Mouse (Mus musculus): Measurements from ENCODE around the gene Nme7. TPM values are rescaled to one million over a fixed set of nuclear protein-coding genes. Genes with fewer than 3 reads are reported as not detected.

Nme7 gene
- polyA plus RNA-seq, 1 experiment from 2014 or later, result 14.9 TPM

DNA sequence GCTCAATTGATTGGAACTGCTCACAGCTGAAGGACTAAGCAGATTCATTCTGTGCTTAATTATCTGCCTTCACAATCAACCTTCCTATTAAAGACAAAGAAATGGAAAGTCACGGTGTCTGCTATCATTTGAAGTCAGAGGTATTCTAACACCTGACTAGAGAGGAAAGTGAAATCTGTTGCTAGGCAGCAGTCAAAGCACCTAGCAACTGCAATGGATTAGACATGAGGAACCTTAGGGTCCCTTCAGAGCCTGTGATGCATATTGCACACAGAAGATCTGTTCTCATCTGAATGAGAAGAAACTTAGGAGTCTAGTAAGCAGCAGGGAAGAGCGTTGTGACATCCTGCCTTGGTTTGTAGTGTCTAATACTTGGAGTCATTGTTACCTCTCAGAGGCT, 58.1 kb downstream of the Nme7 start:
- Histone ChIP-seq H3K4me2 (replicated peaks; ENCODE audit: low read depth) (no peak overlapping the region), H3K9me3 (ENCODE audit: control insufficient read depth, low read length) (no peaks in the 10 kb centered on the region), H3K4me1 (replicated peaks; ENCODE audit: control insufficient read depth, insufficient read depth) (no peaks in the 10 kb centered on the region), H3K27ac (replicated peaks) (no peak overlapping the region), H3K4me3 (ENCODE audit: low read depth, low read length) (no peak overlapping the region), H3K27me3 (ENCODE audit: control insufficient read depth, insufficient read depth, low read length) (no peaks in the 10 kb centered on the region), H3K36me3 (ENCODE audit: control insufficient read depth, insufficient read depth, low read length) (no peaks in the 10 kb centered on the region), H3K9ac (ENCODE audit: low read length) (no peak overlapping the region)
- ATAC-seq (ENCODE audit: low FRiP score, low TSS enrichment) (no peak), DNase-seq (ENCODE audit: low spot score) (no peak)
- TF ChIP-seq EP300 (optimal IDR thresholded peaks at IDR 0.05) (no peak), CTCF (IDR thresholded peaks at IDR 0.05; ENCODE audit: low read depth) (no peak)
- WGBS, result 91% methylated on average over 2 of the region's 2 CpGs

DNA sequence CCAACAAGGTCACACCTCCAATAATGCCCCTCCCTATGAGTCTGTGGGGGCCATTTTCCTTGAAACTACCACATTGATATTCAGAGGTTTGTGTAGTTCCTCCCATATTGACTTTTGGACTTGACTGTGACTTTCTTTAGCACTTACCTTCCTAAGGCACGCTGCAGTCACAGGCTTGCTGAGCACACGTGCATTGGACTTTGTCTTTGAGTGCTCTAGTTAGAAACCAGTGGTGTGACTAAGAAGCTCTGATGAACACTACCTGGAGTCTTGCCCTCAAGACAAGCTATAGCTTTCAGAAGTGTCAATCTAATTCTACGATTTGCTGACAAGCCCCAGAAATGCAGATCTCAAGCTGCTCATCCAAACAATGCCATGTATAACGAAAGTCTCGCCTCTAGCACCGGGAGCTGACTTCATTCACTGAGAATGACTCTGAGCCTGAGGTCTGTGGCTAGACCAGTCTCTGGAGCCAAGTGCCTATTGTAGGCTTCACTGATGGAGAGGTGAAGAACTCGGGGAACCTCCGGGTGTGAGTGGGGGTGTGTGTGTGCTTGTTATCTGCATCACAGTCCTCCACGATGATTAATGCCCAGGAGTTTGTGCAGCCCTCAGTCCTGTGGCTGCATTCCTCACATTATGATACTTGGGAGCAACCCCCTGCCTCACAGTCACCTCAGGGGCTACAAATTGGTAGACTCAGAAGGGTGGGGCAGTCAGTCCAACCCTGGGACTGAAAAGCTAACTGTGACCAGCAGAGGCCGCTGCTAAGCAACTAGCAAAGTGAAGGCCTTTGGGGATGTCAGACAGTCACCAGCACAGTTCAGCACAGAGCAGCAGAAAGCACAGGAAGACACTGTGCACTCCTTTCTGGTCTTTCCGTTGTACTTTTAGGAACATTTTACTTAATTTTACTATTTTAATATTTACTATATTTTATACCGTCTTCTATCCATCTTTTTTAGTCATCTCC, 62.5 kb downstream of the Nme7 start:
- 67% methylated on average over 12 of the region's 12 CpGs for WGBS
- peak overlapping the region; percentile 9; the same call in 1 of the 2 replicates for H3K27ac ChIP-seq (replicated peaks)
- H3K9ac ChIP-seq (ENCODE audit: low read length), result no peak overlapping the region
- H3K36me3 ChIP-seq (ENCODE audit: control insufficient read depth, insufficient read depth, low read length), result no peaks in the 10 kb centered on the region
- no peak overlapping the region for H3K4me2 ChIP-seq (replicated peaks; ENCODE audit: low read depth)
- peak; percentile 85 for DNase-seq (ENCODE audit: low spot score)
- peak; percentile 91 for TF ChIP-seq CTCF (IDR thresholded peaks at IDR 0.05; ENCODE audit: low read depth)
- TF ChIP-seq EP300 (optimal IDR thresholded peaks at IDR 0.05), result no peak
- no peaks in the 10 kb centered on the region for H3K9me3 ChIP-seq (ENCODE audit: control insufficient read depth, low read length)
- ATAC-seq (ENCODE audit: low FRiP score, low TSS enrichment), result peak; percentile 90
- no peak overlapping the region for H3K4me3 ChIP-seq (ENCODE audit: low read depth, low read length)
- no peaks in the 10 kb centered on the region for H3K27me3 ChIP-seq (ENCODE audit: control insufficient read depth, insufficient read depth, low read length)
- H3K4me1 ChIP-seq (replicated peaks; ENCODE audit: control insufficient read depth, insufficient read depth), result no peaks in the 10 kb centered on the region

DNA sequence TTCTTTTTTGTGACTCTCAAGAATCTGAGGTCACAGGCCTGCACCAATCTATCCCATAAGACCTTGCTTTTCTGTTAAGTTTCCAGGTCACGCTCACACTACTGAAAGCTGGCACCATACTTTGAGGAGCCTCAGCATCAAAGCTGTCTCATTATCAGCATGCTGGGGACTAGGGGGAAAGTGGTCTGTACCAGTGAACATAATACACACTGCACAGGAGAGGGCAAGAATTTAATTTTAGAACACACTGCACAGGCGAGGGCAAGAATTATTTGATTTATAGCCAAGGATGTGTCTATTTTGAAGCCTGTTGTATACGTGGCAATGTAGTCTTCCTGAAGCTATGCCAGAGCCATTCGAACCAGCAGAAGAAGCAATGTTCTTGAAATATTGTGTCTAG, 64.2 kb downstream of the Nme7 start:
- no peaks in the 10 kb centered on the region for H3K36me3 ChIP-seq (ENCODE audit: control insufficient read depth, insufficient read depth, low read length)
- DNase-seq (ENCODE audit: low spot score) (no peak), ATAC-seq (ENCODE audit: low FRiP score, low TSS enrichment) (no peak)
- H3K27me3 ChIP-seq (ENCODE audit: control insufficient read depth, insufficient read depth, low read length), result no peaks in the 10 kb centered on the region
- H3K27ac ChIP-seq (replicated peaks), result no peak overlapping the region
- H3K4me3 ChIP-seq (ENCODE audit: low read depth, low read length), result no peak overlapping the region
- 67% methylated on average over 4 of the region's 4 CpGs for WGBS
- H3K4me1 ChIP-seq (replicated peaks; ENCODE audit: control insufficient read depth, insufficient read depth), result no peaks in the 10 kb centered on the region
- H3K9me3 ChIP-seq (ENCODE audit: control insufficient read depth, low read length), result no peaks in the 10 kb centered on the region
- H3K4me2 ChIP-seq (replicated peaks; ENCODE audit: low read depth), result no peak overlapping the region
- H3K9ac ChIP-seq (ENCODE audit: low read length), result no peak overlapping the region
- TF ChIP-seq EP300 (optimal IDR thresholded peaks at IDR 0.05), result no peak
- TF ChIP-seq CTCF (IDR thresholded peaks at IDR 0.05; ENCODE audit: low read depth), result no peak

DNA sequence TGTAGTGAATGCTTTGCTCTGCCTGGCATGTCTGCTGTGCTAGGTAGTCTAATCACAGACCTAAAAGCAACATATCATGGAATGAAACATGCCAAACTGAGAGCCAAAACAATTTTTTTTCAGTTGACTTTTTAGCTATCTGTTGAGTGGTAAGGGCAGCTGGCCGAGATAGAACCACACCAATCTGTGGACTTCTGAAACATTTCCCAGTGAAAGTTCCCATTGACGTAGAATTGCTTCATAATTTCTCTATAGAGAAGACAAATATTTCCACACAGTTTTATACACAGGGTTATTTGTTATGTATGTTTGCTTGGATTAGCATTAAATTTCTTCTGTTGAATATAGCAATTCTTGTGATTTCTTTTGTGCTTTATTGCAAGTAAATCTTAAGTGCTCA, 65.9 kb downstream of the Nme7 start:
- TF ChIP-seq EP300 (optimal IDR thresholded peaks at IDR 0.05), result no peak
- TF ChIP-seq CTCF (IDR thresholded peaks at IDR 0.05; ENCODE audit: low read depth), result no peak
- Histone ChIP-seq H3K4me1 (replicated peaks; ENCODE audit: control insufficient read depth, insufficient read depth) (no peaks in the 10 kb centered on the region), H3K9ac (ENCODE audit: low read length) (no peak overlapping the region), H3K27me3 (ENCODE audit: control insufficient read depth, insufficient read depth, low read length) (no peaks in the 10 kb centered on the region), H3K27ac (replicated peaks) (no peak overlapping the region), H3K9me3 (ENCODE audit: control insufficient read depth, low read length) (no peaks in the 10 kb centered on the region), H3K4me2 (replicated peaks; ENCODE audit: low read depth) (no peak overlapping the region), H3K4me3 (ENCODE audit: low read depth, low read length) (no peak overlapping the region), H3K36me3 (ENCODE audit: control insufficient read depth, insufficient read depth, low read length) (no peaks in the 10 kb centered on the region)
- ATAC-seq (ENCODE audit: low FRiP score, low TSS enrichment) (no peak), DNase-seq (ENCODE audit: low spot score) (no peak)
- 70% methylated on average over 2 of the region's 2 CpGs for WGBS

DNA sequence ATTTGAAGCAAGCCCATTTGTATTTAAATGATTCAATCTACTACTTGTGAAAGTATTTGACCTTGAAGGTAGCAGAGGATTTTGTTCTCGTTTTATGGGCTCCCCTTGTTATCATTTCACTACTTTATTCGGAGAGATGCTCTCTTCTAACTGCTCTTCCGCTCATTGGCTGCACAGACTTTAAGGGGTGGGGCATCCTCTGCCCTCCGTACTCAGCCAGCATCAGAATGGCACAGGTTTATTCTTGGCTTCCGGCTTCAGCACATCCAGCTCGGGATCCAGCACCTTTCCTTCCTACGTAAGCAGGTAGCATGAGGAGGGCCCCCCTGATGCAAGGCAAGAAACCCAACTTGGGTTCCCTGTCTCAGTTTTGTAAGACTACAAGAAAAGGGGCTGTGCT, 69.1 kb downstream of the Nme7 start:
- WGBS, result 86% methylated on average over 7 of the region's 7 CpGs
- H3K27ac ChIP-seq (replicated peaks), result no peak overlapping the region
- H3K36me3 ChIP-seq (ENCODE audit: control insufficient read depth, insufficient read depth, low read length), result no peaks in the 10 kb centered on the region
- no peak overlapping the region for H3K4me3 ChIP-seq (ENCODE audit: low read depth, low read length)
- H3K9ac ChIP-seq (ENCODE audit: low read length), result no peak overlapping the region
- DNase-seq (ENCODE audit: low spot score) (no peak), ATAC-seq (ENCODE audit: low FRiP score, low TSS enrichment) (no peak)
- TF ChIP-seq EP300 (optimal IDR thresholded peaks at IDR 0.05) (no peak), CTCF (IDR thresholded peaks at IDR 0.05; ENCODE audit: low read depth) (no peak)
- H3K4me2 ChIP-seq (replicated peaks; ENCODE audit: low read depth), result no peak overlapping the region
- no peaks in the 10 kb centered on the region for H3K9me3 ChIP-seq (ENCODE audit: control insufficient read depth, low read length)
- no peaks in the 10 kb centered on the region for H3K27me3 ChIP-seq (ENCODE audit: control insufficient read depth, insufficient read depth, low read length)
- H3K4me1 ChIP-seq (replicated peaks; ENCODE audit: control insufficient read depth, insufficient read depth), result no peaks in the 10 kb centered on the region

- DNase-seq (ENCODE audit: low spot score), result no peak
- Histone ChIP-seq H3K36me3 (ENCODE audit: control insufficient read depth, insufficient read depth, low read length) (no peaks in the 10 kb centered on the region), H3K4me2 (replicated peaks; ENCODE audit: low read depth) (no peak overlapping the region), H3K27me3 (ENCODE audit: control insufficient read depth, insufficient read depth, low read length) (no peaks in the 10 kb centered on the region), H3K9ac (ENCODE audit: low read length) (no peak overlapping the region), H3K4me1 (replicated peaks; ENCODE audit: control insufficient read depth, insufficient read depth) (no peaks in the 10 kb centered on the region), H3K4me3 (ENCODE audit: low read depth, low read length) (no peak overlapping the region), H3K27ac (replicated peaks) (no peak overlapping the region), H3K9me3 (ENCODE audit: control insufficient read depth, low read length) (no peaks in the 10 kb centered on the region)
- TF ChIP-seq CTCF (IDR thresholded peaks at IDR 0.05; ENCODE audit: low read depth) (no peak), EP300 (optimal IDR thresholded peaks at IDR 0.05) (no peak)
- 69% methylated on average over 7 of the region's 7 CpGs for WGBS
- ATAC-seq (ENCODE audit: low FRiP score, low TSS enrichment), result no peak
These were observed 70.1 kb downstream of the Nme7 start for GRCm38 (mm10) chr1:164374020-164374419.
